7 mouse cellular contexts compared by ENCODE assay signal in the genomic region with DNA sequence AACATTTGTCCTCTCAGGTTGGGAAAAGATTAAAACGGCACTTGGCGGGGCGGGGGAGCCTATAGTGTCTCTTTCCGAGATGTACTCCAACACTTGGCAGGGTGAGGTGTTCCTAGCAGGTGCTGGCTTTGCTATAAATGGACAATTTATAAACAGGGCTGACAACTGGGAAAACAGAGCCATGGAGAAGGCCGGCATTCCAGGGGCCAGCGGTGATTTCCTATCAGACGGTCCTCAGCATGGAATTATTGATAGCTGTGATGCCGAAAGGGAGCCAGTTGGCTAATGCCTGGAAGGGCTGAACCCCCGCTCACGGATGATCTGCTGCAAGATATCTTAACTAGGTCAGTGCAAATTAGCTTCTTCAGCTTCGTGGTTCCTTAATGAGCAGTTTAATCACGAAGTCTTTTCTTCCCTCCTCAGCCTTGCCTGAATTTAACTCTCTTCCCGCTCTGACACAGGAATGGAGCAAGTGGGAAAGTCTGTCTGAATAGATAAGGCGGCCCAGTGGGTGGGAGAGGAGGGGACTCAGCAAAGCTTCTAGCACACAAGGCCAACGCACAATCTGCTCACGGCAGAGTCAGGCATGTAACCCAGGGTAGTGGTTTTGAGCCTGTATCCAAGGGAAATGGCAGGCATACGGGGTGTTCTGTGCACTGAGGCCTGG.
DNase-seq lines count a peak whose midpoint lies in the region; ATAC-seq lines count a peak whose summit lies in the region.

No protein-coding gene starts in this region.

- peaks cover 23% of the 10 kb centered on the region for H3K4me1 ChIP-seq in hindbrain, embryonic 15.5 days (replicated peaks)

- ATAC-seq in hindbrain, embryonic 15.5 days (ENCODE audit: low FRiP score, low read depth) = peak; percentile 55; the same call in 1 of the 2 replicates
- peak; percentile 61 for ATAC-seq in megakaryocyte-erythroid progenitor cell, adult 5-6 weeks (replicated peaks; ENCODE audit: low FRiP score, low TSS enrichment, poor library complexity, severe bottlenecking)

- 36% methylated on average over 17 of the region's 17 CpGs for WGBS in hindbrain, embryonic 15.5 days

- H3K4me2 ChIP-seq in hindbrain, embryonic 15.5 days = peak overlapping the region; percentile 20

- no peaks in the 10 kb centered on the region for H3K36me3 ChIP-seq in hindbrain, embryonic 15.5 days

- H3K4me3 ChIP-seq in hindbrain, embryonic 15.5 days = no peak overlapping the region

- H3K27ac ChIP-seq in hindbrain, embryonic 15.5 days (replicated peaks) = peak overlapping the region; percentile 54; the same call in 1 of the 2 replicates

- H3K9ac ChIP-seq in hindbrain, embryonic 15.5 days = no peak overlapping the region

- no peaks in the 10 kb centered on the region for H3K9me3 ChIP-seq in hindbrain, embryonic 15.5 days

- DNase-seq in MEL-GATA-1-ER (ENCODE audit: extremely low read depth, low read depth) (peak; percentile 56), R1 (ENCODE audit: low read depth, low spot score) (peak; percentile 35)
- DNase-seq in adrenal gland, adult 2 months = no peak
- no peak for DNase-seq in gastrocnemius, postnatal 25 days
- no peak for DNase-seq in testis, postnatal 14 days (ENCODE audit: low spot score)

- H3K27me3 ChIP-seq in hindbrain, embryonic 15.5 days = no peaks in the 10 kb centered on the region

Comparison
In these comparisons a context has a peak if more than half of its experiments do, and no peak if none do; other contexts are left out.
1. DNase-seq: peak in MEL-GATA-1-ER (single experiment) and R1 (single experiment); none in adrenal gland, adult 2 months (single experiment), gastrocnemius, postnatal 25 days (single experiment) and testis, postnatal 14 days (single experiment).